Mouse (Mus musculus) heart, embryonic 14.5 days (tissue): ENCODE measurements around the gene Slit1. TPM values are rescaled to one million over a fixed set of nuclear protein-coding genes. Genes with fewer than 3 reads are reported as not detected.

Source experiments
- ATAC-seq: fragments of 200-750 bp; cut with Nextera tagmentation; 2 replicates; pipeline ENCODE4 v1.8.0; 2017; ENCODE audit warnings: low read depth, moderate TSS enrichment; ENCODE audit not compliant: insufficient number of reproducible peaks, insufficient read depth, low FRiP score
- H3K27ac ChIP-seq, 2 experiments: fragments of 200-500 bp in 1 of 2; fragments of 300-500 bp in 1 of 2; sonication (generic) in 1 of 2; replicated peaks in 1 of 2; 2 replicates each; pipeline ENCODE4 v1.5.1; 2012 to 2014; ENCODE audit warnings: low read depth in 2 of 2, low read length in 2 of 2, control low read depth in 1 of 2, mild to moderate bottlenecking in 1 of 2, mixed read lengths in 1 of 2; ENCODE audit not compliant: control insufficient read depth in 1 of 2, insufficient read depth in 1 of 2
- H3K27me3 ChIP-seq: fragments of 300-500 bp; sonication (generic); 2 replicates; pipeline ENCODE4 v1.6.1; 2014; ENCODE audit warnings: mild to moderate bottlenecking, low read length, control low read depth; ENCODE audit not compliant: control insufficient read depth, insufficient read depth
- H3K36me3 ChIP-seq: fragments of 300-500 bp; sonication (generic); 2 replicates; pipeline ENCODE4 v1.6.1; 2014; ENCODE audit warnings: mild to moderate bottlenecking, control low read depth, low read length, mixed read lengths; ENCODE audit not compliant: control insufficient read depth, insufficient read depth
- H3K4me1 ChIP-seq, 2 experiments: fragments of 200-500 bp in 1 of 2; fragments of 300-500 bp in 1 of 2; sonication (generic) in 1 of 2; 2 replicates each; pipeline ENCODE4 v1.6.1; 2012 to 2014; ENCODE audit warnings: low read length in 2 of 2, control low read depth in 1 of 2, mixed read lengths in 1 of 2; ENCODE audit not compliant: control insufficient read depth in 2 of 2, insufficient read depth in 2 of 2
- H3K4me2 ChIP-seq: fragments of 300-500 bp; sonication (generic); 2 replicates; pipeline ENCODE4 v1.6.1; 2014; ENCODE audit warnings: mild to moderate bottlenecking, low read length
- H3K4me3 ChIP-seq, 2 experiments: fragments of 200-500 bp in 1 of 2; fragments of 300-500 bp in 1 of 2; sonication (generic) in 1 of 2; 2 replicates each; pipeline ENCODE4 v1.5.1; 2012 to 2014; ENCODE audit warnings: low read length in 2 of 2, mild to moderate bottlenecking in 2 of 2, control low read depth in 1 of 2, low read depth in 1 of 2, moderate library complexity in 1 of 2; ENCODE audit not compliant: control insufficient read depth in 1 of 2, insufficient read depth in 1 of 2
- H3K9ac ChIP-seq: fragments of 300-500 bp; sonication (generic); 2 replicates; pipeline ENCODE4 v1.6.1; 2014; ENCODE audit warnings: mild to moderate bottlenecking, low read length
- H3K9me3 ChIP-seq: fragments of 300-500 bp; sonication (generic); 2 replicates; pipeline ENCODE4 v1.6.1; 2016; ENCODE audit warnings: low read length, control low read depth; ENCODE audit not compliant: control insufficient read depth
- WGBS: fragments of 180-500 bp; shearing (Covaris S2); extraction: QIAGEN DNeasy Blood & Tissue Kit; methylation state at CpG from one replicate; pipeline ENCODE4 v1.1.7; 2014; 5-methylcytosine and 5-hydroxymethylcytosine counted together
- polyA plus RNA-seq: library from polyadenylated mRNA; unstranded; fragments of >200 nt; fragmentation: Nextera tagmentation; extraction: Ambion mirVana; gene quantifications from 2 replicates; pipeline ENCODE4 v1.2.1, GENCODE M21; 2014

The Slit1 gene
- polyA plus RNA-seq, 1 experiment from 2014 or later: not detected

DNA sequence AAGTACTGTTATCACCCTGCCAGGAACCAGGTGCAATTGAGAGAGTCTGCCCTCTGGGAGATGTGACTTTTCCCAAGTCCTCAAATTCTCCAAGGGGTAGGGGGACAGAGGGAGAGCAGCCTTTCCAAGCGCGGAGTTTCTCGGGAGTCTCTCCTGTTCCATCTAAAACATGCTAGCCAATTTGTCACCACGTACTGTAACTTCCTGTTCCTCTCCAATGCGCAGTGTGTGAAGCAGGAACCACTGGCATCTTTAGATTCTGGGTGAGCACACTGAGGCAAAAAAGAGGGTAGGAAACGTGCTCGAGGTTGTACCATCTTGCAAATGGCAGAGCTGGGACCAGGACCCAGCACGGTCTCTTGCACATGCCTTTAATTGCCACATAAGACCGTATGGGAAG lies 47.0 kb downstream of the Slit1 start:
- Histone ChIP-seq H3K4me3 (no peak overlapping the region), H3K9ac (no peak overlapping the region), H3K4me1 (peaks cover 0 to 2% of the 10 kb centered on the region in 2 experiments; a peak in 1 of 4 replicates), H3K27ac (no peak overlapping the region), H3K36me3 (no peaks in the 10 kb centered on the region), H3K27me3 (peaks cover 19% of the 10 kb centered on the region), H3K4me2 (no peak overlapping the region), H3K9me3 (no peaks in the 10 kb centered on the region)
- WGBS: 74% methylated on average over 9 of the region's 9 CpGs
- ATAC-seq: no peak

DNA sequence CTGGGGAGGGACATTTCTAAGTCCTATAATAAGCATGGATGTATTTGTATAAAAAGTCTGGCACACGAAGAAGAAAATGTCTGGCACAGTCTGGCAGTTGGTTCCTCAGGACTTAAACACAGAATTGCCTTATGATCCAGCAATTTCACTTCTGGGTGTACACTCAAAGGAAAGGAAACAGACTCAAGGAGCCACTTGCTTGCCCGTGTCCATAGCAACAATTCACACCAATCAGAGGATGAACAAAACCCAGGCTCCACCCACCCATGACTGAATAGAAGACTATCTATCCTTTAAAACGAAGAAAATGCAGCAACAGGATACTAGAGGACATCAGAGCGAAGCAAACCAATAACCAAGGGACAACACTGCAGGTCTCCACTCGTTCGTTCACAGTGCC lies 48.4 kb downstream of the Slit1 start:
- ATAC-seq: no peak
- Histone ChIP-seq H3K36me3 (no peaks in the 10 kb centered on the region), H3K4me3 (no peak overlapping the region), H3K27me3 (peaks cover 19% of the 10 kb centered on the region), H3K27ac (no peak overlapping the region), H3K9ac (no peak overlapping the region), H3K4me2 (no peak overlapping the region), H3K4me1 (peaks cover 0 to 2% of the 10 kb centered on the region in 2 experiments; a peak in 1 of 4 replicates), H3K9me3 (no peaks in the 10 kb centered on the region)
- 66% methylated on average over 6 of the region's 6 CpGs for WGBS

DNA sequence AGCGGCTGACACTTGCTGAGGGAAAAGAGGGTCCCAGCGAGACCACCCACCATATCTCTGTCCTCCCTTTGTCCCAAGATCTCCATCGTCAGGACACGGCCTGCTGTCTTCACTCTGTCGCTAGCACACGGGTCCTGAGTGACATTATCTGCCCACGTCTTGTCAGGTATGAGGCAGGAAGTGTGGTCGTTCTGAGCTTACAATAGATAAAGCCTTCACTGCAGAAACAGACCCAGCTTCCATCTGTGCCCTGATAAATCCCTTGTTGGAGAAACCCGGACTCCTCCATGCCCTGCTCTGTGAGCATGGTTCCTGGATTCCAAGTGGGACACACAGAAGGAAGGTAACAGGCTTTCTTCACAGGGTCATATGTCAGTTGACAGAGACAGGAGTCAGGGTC lies 48.9 kb downstream of the Slit1 start:
- Histone ChIP-seq H3K4me1 (peaks cover 0 to 2% of the 10 kb centered on the region in 2 experiments; a peak in 1 of 4 replicates), H3K4me3 (no peak overlapping the region), H3K4me2 (no peak overlapping the region), H3K27me3 (peaks cover 23% of the 10 kb centered on the region), H3K9me3 (no peaks in the 10 kb centered on the region), H3K36me3 (no peaks in the 10 kb centered on the region), H3K27ac (no peak overlapping the region), H3K9ac (no peak overlapping the region)
- WGBS: 12% methylated on average over 9 of the region's 9 CpGs
- no peak for ATAC-seq

DNA sequence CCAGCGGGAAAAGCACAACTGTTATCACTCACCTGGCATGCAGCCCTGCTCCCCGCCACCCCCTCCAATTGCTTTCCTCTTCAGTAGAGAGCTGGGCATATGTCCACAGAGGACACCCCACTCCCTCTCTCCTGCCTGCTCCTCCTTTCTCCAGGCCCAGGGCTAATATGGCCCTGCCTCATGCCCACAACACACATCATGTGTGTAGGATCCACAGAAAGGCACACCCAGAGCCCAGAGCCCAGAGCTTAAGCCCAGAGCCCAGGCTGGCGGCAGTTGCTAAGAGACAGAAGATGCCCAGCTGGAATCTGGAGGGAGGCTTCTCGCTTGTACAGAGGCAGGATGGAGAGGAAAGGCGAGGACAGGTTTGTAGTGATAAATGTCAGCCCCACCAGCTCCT lies 49.7 kb downstream of the Slit1 start:
- Histone ChIP-seq H3K4me2 (no peak overlapping the region), H3K9ac (no peak overlapping the region), H3K4me1 (peaks cover 0 to 2% of the 10 kb centered on the region in 2 experiments; a peak in 1 of 4 replicates), H3K27ac (no peak overlapping the region), H3K27me3 (peaks cover 24% of the 10 kb centered on the region), H3K9me3 (no peaks in the 10 kb centered on the region), H3K4me3 (no peak overlapping the region), H3K36me3 (no peaks in the 10 kb centered on the region)
- WGBS: 22% methylated on average over 5 of the region's 5 CpGs
- ATAC-seq: no peak

DNA sequence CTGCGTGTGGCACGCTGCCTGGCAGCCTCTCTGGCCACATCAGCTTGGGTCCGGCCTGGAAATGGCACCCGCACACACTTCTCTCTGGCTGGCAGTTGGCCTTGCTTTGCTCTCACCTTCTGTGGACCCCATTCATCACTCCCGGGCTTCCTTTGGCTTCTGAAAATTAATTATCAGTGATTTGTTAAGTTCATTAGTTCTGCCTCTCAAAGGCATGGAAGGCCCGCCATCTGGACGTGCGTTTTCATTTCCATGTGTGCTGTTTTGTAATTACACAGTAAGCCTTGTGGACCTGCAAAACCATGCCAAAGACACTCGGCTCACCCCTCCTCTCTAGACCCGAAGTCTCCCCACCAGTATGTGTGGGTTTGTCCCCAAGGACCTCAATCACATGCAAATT lies 53.4 kb downstream of the Slit1 start:
- H3K36me3 ChIP-seq: no peaks in the 10 kb centered on the region
- no peaks in the 10 kb centered on the region for H3K9me3 ChIP-seq
- no peak for ATAC-seq
- no peak overlapping the region for H3K4me3 ChIP-seq
- no peak overlapping the region for H3K9ac ChIP-seq
- no peak overlapping the region for H3K27ac ChIP-seq
- no peaks in the 10 kb centered on the region; a peak in 1 of 4 replicates for H3K4me1 ChIP-seq
- 80% methylated on average over 10 of the region's 10 CpGs for WGBS
- peaks cover 13% of the 10 kb centered on the region for H3K27me3 ChIP-seq
- no peak overlapping the region for H3K4me2 ChIP-seq

DNA sequence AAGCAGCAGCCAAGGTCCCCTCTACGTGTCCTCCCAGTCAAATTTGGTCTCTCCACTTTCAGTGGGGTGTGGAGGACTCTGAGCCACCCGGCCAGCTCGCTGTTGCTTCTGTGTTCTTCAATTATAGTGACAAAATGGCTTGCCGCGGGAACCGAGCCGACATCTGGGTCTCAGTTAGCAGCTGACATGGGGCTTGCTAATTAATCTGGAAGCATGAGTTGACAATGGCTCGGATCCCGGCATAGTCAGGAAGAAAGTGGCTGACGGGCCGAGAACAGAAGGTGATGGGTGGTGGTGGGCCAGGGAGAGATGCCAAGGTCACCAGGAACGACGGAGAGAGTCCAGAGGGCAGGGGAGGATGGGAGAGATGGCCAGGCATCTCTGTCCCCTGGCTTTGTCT lies 55.2 kb downstream of the Slit1 start:
- H3K9ac ChIP-seq: no peak overlapping the region
- ATAC-seq: no peak
- H3K4me3 ChIP-seq: no peak overlapping the region
- no peaks in the 10 kb centered on the region for H3K36me3 ChIP-seq
- no peak overlapping the region for H3K27ac ChIP-seq
- H3K9me3 ChIP-seq: no peaks in the 10 kb centered on the region
- no peaks in the 10 kb centered on the region for H3K4me1 ChIP-seq
- 60% methylated on average over 13 of the region's 13 CpGs for WGBS
- no peak overlapping the region for H3K4me2 ChIP-seq
- peaks cover 9% of the 10 kb centered on the region for H3K27me3 ChIP-seq

DNA sequence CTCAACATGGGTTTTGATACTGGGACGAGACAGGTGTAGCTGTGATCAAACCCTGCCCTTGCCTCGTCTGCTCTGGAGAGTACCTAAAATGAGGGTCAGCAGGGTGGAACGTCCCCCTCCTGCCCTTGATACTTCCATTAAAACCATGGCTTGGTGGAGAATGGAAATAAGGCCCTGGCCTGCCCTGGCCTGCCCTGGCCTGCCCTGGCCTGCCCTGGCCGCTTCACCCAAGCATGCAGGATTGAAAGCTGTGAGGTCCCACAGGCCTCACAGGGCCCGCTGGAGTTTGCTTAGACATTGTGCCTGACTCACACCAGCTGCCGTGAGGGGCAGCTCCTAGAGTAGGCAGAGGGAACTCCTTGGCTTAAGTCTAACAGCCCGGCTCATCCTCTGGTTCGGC lies 55.6 kb downstream of the Slit1 start:
- Histone ChIP-seq H3K4me2 (no peak overlapping the region), H3K4me1 (no peaks in the 10 kb centered on the region), H3K27me3 (peaks cover 5% of the 10 kb centered on the region), H3K9ac (no peak overlapping the region), H3K4me3 (no peak overlapping the region), H3K27ac (no peak overlapping the region), H3K36me3 (no peaks in the 10 kb centered on the region), H3K9me3 (no peaks in the 10 kb centered on the region)
- no peak for ATAC-seq
- 78% methylated on average over 8 of the region's 8 CpGs for WGBS

DNA sequence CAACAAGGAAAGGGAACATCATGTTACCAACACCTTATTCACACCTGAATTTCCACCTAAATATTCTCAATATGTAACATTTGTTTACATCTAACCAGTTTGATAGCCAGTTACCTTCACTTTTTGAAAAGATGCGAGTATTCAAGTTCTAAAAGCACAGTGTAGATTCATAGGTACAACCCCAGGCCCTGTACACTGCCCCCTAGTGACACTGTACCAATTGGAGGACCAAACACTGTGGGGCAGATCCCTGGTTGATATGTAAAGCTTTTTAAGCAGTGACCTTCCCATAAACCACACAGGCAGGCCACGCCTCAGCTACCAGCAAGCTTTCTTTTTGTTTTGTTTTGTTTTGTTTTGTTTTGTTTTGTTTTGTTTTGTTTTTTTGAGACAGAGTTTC lies 57.3 kb downstream of the Slit1 start:
- no peak overlapping the region for H3K9ac ChIP-seq
- ATAC-seq: no peak
- H3K9me3 ChIP-seq: no peaks in the 10 kb centered on the region
- H3K4me3 ChIP-seq: no peak overlapping the region
- no peak overlapping the region for H3K27ac ChIP-seq
- H3K27me3 ChIP-seq: peaks cover 4% of the 10 kb centered on the region; the same call in 1 of the 2 replicates
- no peak overlapping the region for H3K4me2 ChIP-seq
- 84% methylated on average over 2 of the region's 2 CpGs for WGBS
- no peaks in the 10 kb centered on the region for H3K36me3 ChIP-seq
- no peaks in the 10 kb centered on the region for H3K4me1 ChIP-seq
